Mouse (Mus musculus): Measurements from ENCODE around the gene Gm3238. TPM values are rescaled to one million over a fixed set of nuclear protein-coding genes. Genes with fewer than 3 reads are reported as not detected.
"Not testable (repeated sequence)": the region's sequence is repeated elsewhere in the genome, so short reads cannot be mapped to it uniquely, and the experiment has no call there.

Gm3238 gene
- total RNA-seq, 2 experiments from 2014 or later, result not detected

GRCm38 (mm10) chr10:77752312-77752711, 18.8 kb downstream of the Gm3238 start:
- intact Hi-C loops (cut with DNase I); DNase-seq (ENCODE audit: low spot score in 2 of 2): not testable (repeated sequence)

GRCm38 (mm10) chr10:77751254-77751653, 19.9 kb downstream of the Gm3238 start, which contains the start of gene Gm9736:
Gm9736 (minus strand) TSS chr10:77751354.
- DNase-seq (ENCODE audit: low spot score in 2 of 2); intact Hi-C loops (cut with DNase I): not testable (repeated sequence)

GRCm38 (mm10) chr10:77750686-77751085, 20.4 kb downstream of the Gm3238 start:
- DNase-seq (ENCODE audit: low spot score in 2 of 2); intact Hi-C loops (cut with DNase I): not testable (repeated sequence)

GRCm38 (mm10) chr10:77741924-77742688, 29.0 kb downstream of the Gm3238 start, which contains the start of gene Gm18596:
Gm18596 (minus strand) TSS chr10:77742638.
- DNase-seq (ENCODE audit: low spot score in 2 of 2); intact Hi-C loops (cut with DNase I): not testable (repeated sequence)

GRCm38 (mm10) chr10:77738929-77739328, 32.2 kb downstream of the Gm3238 start:
- DNase-seq (ENCODE audit: low spot score in 2 of 2), result no peak
- intact Hi-C loops (cut with DNase I), result no loop called here

- no peak for DNase-seq (ENCODE audit: low spot score in 2 of 2)
- intact Hi-C loops (cut with DNase I), result no loop called here
Observed at GRCm38 (mm10) chr10:77735928-77736327, 35.2 kb downstream of the Gm3238 start.

GRCm38 (mm10) chr10:77729241-77729640, 41.9 kb downstream of the Gm3238 start:
- no peak for DNase-seq (ENCODE audit: low spot score in 2 of 2)
- intact Hi-C loops (cut with DNase I), result loop anchor here (5.0 kb wide), 2 partner anchors 148 to 208 kb away; no protein-coding TSS in a partner anchor

- intact Hi-C loops (cut with DNase I), result loop anchor here (5.0 kb wide), 2 partner anchors 149 to 209 kb away; no protein-coding TSS in a partner anchor
- DNase-seq (ENCODE audit: low spot score in 2 of 2), result no peak
Observed at GRCm38 (mm10) chr10:77728280-77728679, 42.8 kb downstream of the Gm3238 start.

- intact Hi-C loops (cut with DNase I), result loop anchor here (5.0 kb wide), 2 partner anchors 151 to 211 kb away; no protein-coding TSS in a partner anchor
Observed at GRCm38 (mm10) chr10:77726186-77726585, 44.9 kb downstream of the Gm3238 start, which contains the start of gene Gm10100. Gm10100 (plus strand) TSS chr10:77726486.

GRCm38 (mm10) chr10:77724855-77725254, 46.3 kb downstream of the Gm3238 start:
- no peak for DNase-seq (ENCODE audit: low spot score in 2 of 2)
- intact Hi-C loops (cut with DNase I), result loop anchor here (5.0 kb wide), 2 partner anchors 152 to 212 kb away; no protein-coding TSS in a partner anchor

More at GRCm38 (mm10) chr10:77726186-77726585, 44.9 kb downstream of the Gm3238 start, which contains the start of gene Gm10100:
- no peak for DNase-seq (ENCODE audit: low spot score in 2 of 2)

Other genes with a start within 250 kb of the Gm3238 start
- 1 to 10 TPM; 2.9 to 3.6 TPM for gene Itgb2, start 241.1 kb downstream of the Gm3238 start, total RNA-seq (2021)
- gene Pttg1ip, start 189.6 kb downstream of the Gm3238 start, total RNA-seq (2021), result 10 to 100 TPM; 71.0 to 87.6 TPM
- gene Sumo3, start 165.2 kb downstream of the Gm3238 start, total RNA-seq (2021), result 100 to 1,000 TPM; 133 to 140 TPM
- gene Gm49325, start 165.1 kb downstream of the Gm3238 start, total RNA-seq (2021), result 10 to 100 TPM; 14.2 to 16.3 TPM
- gene Ube2g2, start 149.1 kb downstream of the Gm3238 start, total RNA-seq (2021), result 10 to 100 TPM; 43.7 to 51.3 TPM
- gene Tspear, start 84.8 kb downstream of the Gm3238 start, total RNA-seq (2021), result under 1 TPM in 1 of 2 experiments, not detected in 1; 0.14 TPM
- gene Gm19402, start 80.6 kb downstream of the Gm3238 start, total RNA-seq (2021), result not detected
- not detected for gene Gm9508, start 74.1 kb downstream of the Gm3238 start, total RNA-seq (2021)
- not detected for gene Gm10272, start 64.7 kb downstream of the Gm3238 start, total RNA-seq (2021)
- gene Gm10024, start 59.9 kb downstream of the Gm3238 start, total RNA-seq (2021), result not detected
- gene Gm10142, start 55.5 kb downstream of the Gm3238 start, total RNA-seq (2021), result not detected
- gene Krtap12-1, start 50.7 kb downstream of the Gm3238 start, total RNA-seq (2021), result not detected
- gene Gm10100, start 44.8 kb downstream of the Gm3238 start, total RNA-seq (2021), result not detected
- not detected for gene Gm18596, start 28.7 kb downstream of the Gm3238 start, total RNA-seq (2021)
- not detected for gene Gm9736, start 20.0 kb downstream of the Gm3238 start, total RNA-seq (2021)
- not detected for gene Gm3233, start 11.6 kb downstream of the Gm3238 start, total RNA-seq (2021)
- gene Gm7138, start 5.6 kb upstream of the Gm3238 start, total RNA-seq (2021), result not detected
- not detected for gene Gm3250, start 11.2 kb upstream of the Gm3238 start, total RNA-seq (2021)
- not detected for gene Gm7137, start 16.9 kb upstream of the Gm3238 start, total RNA-seq (2021)
- not detected for gene Gm9639, start 23.8 kb upstream of the Gm3238 start, total RNA-seq (2021)
- not detected for gene Gm19668, start 27.8 kb upstream of the Gm3238 start, total RNA-seq (2021)
- not detected for gene Gm9507, start 40.5 kb upstream of the Gm3238 start, total RNA-seq (2021)
- gene Gm2696, start 43.4 kb upstream of the Gm3238 start, total RNA-seq (2021), result not detected
- not detected for gene Krtap10-4, start 55.8 kb upstream of the Gm3238 start, total RNA-seq (2021)
- gene Krtap10-10, start 64.6 kb upstream of the Gm3238 start, total RNA-seq (2021), result not detected
- gene Gm36176, start 75.5 kb upstream of the Gm3238 start, total RNA-seq (2021), result not detected
- gene Gm10318, start 81.5 kb upstream of the Gm3238 start, total RNA-seq (2021), result not detected
- not detected for gene Gm3285, start 90.7 kb upstream of the Gm3238 start, total RNA-seq (2021)
- 10 to 100 TPM; 13.2 to 13.6 TPM for gene Lrrc3, start 131.2 kb upstream of the Gm3238 start, total RNA-seq (2021)
- 10 to 100 TPM; 32.3 to 44.9 TPM for gene Trpm2, start 199.2 kb upstream of the Gm3238 start, total RNA-seq (2021)
- gene 1810043G02Rik, start 207.2 kb upstream of the Gm3238 start, total RNA-seq (2021), result 10 to 100 TPM; 30.3 to 34.7 TPM
- 100 to 1,000 TPM; 145 to 149 TPM for gene Pfkl, start 238.8 kb upstream of the Gm3238 start, total RNA-seq (2021)